Mouse (Mus musculus): ENCODE results near the gene Zic5. TPM values are rescaled to one million over a fixed set of nuclear protein-coding genes. Genes with fewer than 3 reads are reported as not detected.

Zic5 gene
- polyA plus RNA-seq, 1 experiment from 2014 or later: 1.9 TPM

DNA sequence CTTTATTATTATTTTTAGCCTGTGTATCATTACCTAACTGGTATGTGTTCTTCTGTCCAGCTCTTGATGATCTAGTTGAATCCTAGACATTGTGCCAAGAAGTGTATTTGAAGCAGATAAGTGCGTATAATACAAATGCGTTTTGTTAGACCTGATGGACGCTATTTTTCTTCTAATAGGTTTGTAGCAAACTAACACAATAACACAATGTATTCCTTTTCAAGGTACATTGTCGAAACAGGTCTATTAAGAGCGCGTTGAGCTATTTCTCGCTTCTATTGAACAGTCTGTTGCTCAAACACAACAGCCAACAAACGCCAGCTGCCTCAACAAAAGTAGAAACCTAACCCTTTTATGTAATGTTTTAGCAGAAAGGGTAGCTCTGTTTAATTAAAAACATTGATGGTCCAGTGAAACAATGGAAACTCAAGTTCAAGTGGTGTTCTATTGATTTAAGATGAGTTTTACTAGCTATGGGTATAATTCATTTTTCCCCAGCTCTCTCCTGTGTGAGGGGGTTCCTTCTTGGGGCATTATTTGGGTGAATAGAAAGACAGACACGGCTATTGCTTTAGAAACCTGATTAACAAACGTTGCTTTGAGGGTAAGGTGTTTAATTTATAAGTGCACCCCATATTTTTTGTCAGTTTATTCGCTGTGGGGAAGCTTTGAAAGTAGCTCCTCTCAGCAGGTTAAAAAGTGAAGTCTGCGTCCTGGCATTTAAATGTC is 24.4 kb upstream of the Zic5 start:
- 6% methylated on average over 12 of the region's 12 CpGs for WGBS
- H3K4me2 ChIP-seq (ENCODE audit: low read depth, low read length): peak overlapping the region; percentile 44; the same call in 1 of the 2 replicates
- H3K4me1 ChIP-seq (ENCODE audit: control insufficient read depth, insufficient read depth, low read length): no peaks in the 10 kb centered on the region
- no peaks in the 10 kb centered on the region for H3K36me3 ChIP-seq (ENCODE audit: control insufficient read depth, insufficient read depth, low read length)
- DNase-seq (ENCODE audit: low spot score) (no peak), ATAC-seq (ENCODE audit: low read depth) (no peak)
- peaks cover 75% of the 10 kb centered on the region for H3K27me3 ChIP-seq (replicated peaks; ENCODE audit: control insufficient read depth, insufficient read depth, low read length)
- no peak overlapping the region for H3K27ac ChIP-seq (replicated peaks; ENCODE audit: low read depth, low read length)
- peak overlapping the region; percentile 30; the same call in 1 of the 2 replicates for H3K4me3 ChIP-seq (ENCODE audit: low read depth, low read length)
- H3K9ac ChIP-seq (ENCODE audit: low read depth, low read length): no peak overlapping the region
- 0 out of 2 replicates have a peak, but pooled peaks cover 3% of the 10 kb centered on the region for H3K9me3 ChIP-seq (ENCODE audit: control insufficient read depth, low read length)

DNA sequence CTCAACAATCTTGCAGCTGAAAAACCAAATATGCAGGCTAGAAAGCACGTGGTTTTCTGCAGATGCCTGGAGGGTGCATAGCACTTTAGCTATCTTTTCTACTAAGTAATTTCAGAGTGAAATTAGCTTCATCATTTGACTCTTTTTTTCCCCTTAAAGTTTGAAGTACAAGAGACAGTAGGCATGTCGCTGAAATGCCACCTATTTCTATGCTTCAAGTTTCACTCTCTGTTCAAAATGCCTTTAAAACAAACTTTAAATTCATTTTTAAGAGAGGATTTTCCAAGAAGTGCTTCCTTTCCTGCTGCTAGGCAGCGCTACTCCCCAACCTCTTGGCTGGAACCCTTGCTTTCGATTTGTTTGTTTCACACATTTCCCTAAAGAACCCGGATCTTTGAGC is 23.6 kb upstream of the Zic5 start:
- Histone ChIP-seq H3K9me3 (ENCODE audit: control insufficient read depth, low read length) (0 out of 2 replicates have a peak, but pooled peaks cover 3% of the 10 kb centered on the region), H3K36me3 (ENCODE audit: control insufficient read depth, insufficient read depth, low read length) (no peaks in the 10 kb centered on the region), H3K9ac (ENCODE audit: low read depth, low read length) (no peak overlapping the region), H3K4me2 (ENCODE audit: low read depth, low read length) (peak overlapping the region; percentile 3; the same call in 1 of the 2 replicates), H3K27me3 (replicated peaks; ENCODE audit: control insufficient read depth, insufficient read depth, low read length) (peaks cover 83% of the 10 kb centered on the region), H3K27ac (replicated peaks; ENCODE audit: low read depth, low read length) (no peak overlapping the region), H3K4me1 (ENCODE audit: control insufficient read depth, insufficient read depth, low read length) (no peaks in the 10 kb centered on the region), H3K4me3 (ENCODE audit: low read depth, low read length) (no peak overlapping the region)
- under 1% methylated on average over 5 of the region's 5 CpGs for WGBS
- ATAC-seq (ENCODE audit: low read depth): no peak
- no peak for DNase-seq (ENCODE audit: low spot score)

DNA sequence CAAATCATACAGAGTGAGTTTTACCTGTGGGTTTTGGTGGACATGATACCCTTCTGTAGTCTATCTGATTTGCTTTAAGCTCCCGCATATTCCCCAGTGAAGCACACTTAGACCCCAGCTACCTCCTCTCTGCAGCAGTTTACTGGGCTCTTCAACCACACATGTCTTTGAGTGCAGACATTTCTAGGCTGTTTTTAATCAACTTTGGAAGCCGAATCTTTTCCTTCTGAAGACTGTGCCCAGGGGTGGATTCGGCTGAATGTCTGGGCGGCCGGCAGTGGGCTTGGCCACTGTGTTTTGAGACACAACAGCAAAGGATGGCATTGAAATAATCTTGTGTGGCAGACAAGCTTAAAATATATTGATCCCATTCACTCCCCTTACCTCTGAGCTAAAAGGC is 21.9 kb upstream of the Zic5 start:
- no peak overlapping the region for H3K9ac ChIP-seq (ENCODE audit: low read depth, low read length)
- H3K9me3 ChIP-seq (ENCODE audit: control insufficient read depth, low read length): no peaks in the 10 kb centered on the region
- no peak overlapping the region for H3K27ac ChIP-seq (replicated peaks; ENCODE audit: low read depth, low read length)
- no peak overlapping the region for H3K4me3 ChIP-seq (ENCODE audit: low read depth, low read length)
- ATAC-seq (ENCODE audit: low read depth): no peak
- H3K4me1 ChIP-seq (ENCODE audit: control insufficient read depth, insufficient read depth, low read length): no peaks in the 10 kb centered on the region
- no peaks in the 10 kb centered on the region for H3K36me3 ChIP-seq (ENCODE audit: control insufficient read depth, insufficient read depth, low read length)
- peaks cover 88% of the 10 kb centered on the region for H3K27me3 ChIP-seq (replicated peaks; ENCODE audit: control insufficient read depth, insufficient read depth, low read length)
- H3K4me2 ChIP-seq (ENCODE audit: low read depth, low read length): no peak overlapping the region
- no peak for DNase-seq (ENCODE audit: low spot score)
- WGBS: 9% methylated on average over 5 of the region's 5 CpGs

DNA sequence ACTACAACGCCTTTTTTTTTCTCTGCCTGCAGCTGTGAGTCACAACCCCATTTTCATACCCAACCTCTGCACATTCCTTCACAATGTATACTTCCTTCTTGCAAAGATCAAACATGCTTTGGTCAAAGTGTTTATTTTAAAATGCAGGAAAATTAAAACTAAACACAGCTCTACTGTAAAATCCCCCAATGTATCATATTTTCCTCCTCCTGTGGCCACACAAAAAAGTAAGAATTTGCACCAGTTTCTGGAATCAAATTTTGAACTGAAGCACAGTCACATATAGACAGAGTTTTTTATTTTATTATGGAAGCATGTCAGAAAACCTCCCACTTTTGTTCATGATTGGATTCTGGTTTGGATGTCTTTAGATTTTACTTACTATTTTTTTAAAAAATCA is 21.1 kb upstream of the Zic5 start:
- no peaks in the 10 kb centered on the region for H3K36me3 ChIP-seq (ENCODE audit: control insufficient read depth, insufficient read depth, low read length)
- no peak overlapping the region for H3K4me2 ChIP-seq (ENCODE audit: low read depth, low read length)
- no peak overlapping the region for H3K4me3 ChIP-seq (ENCODE audit: low read depth, low read length)
- H3K27ac ChIP-seq (replicated peaks; ENCODE audit: low read depth, low read length): no peak overlapping the region
- no peak for ATAC-seq (ENCODE audit: low read depth)
- DNase-seq (ENCODE audit: low spot score): no peak
- H3K9ac ChIP-seq (ENCODE audit: low read depth, low read length): no peak overlapping the region
- no peaks in the 10 kb centered on the region for H3K9me3 ChIP-seq (ENCODE audit: control insufficient read depth, low read length)
- peaks cover 93% of the 10 kb centered on the region for H3K27me3 ChIP-seq (replicated peaks; ENCODE audit: control insufficient read depth, insufficient read depth, low read length)
- WGBS: 14% methylated on average over 1 of the region's 1 CpGs
- H3K4me1 ChIP-seq (ENCODE audit: control insufficient read depth, insufficient read depth, low read length): no peaks in the 10 kb centered on the region

DNA sequence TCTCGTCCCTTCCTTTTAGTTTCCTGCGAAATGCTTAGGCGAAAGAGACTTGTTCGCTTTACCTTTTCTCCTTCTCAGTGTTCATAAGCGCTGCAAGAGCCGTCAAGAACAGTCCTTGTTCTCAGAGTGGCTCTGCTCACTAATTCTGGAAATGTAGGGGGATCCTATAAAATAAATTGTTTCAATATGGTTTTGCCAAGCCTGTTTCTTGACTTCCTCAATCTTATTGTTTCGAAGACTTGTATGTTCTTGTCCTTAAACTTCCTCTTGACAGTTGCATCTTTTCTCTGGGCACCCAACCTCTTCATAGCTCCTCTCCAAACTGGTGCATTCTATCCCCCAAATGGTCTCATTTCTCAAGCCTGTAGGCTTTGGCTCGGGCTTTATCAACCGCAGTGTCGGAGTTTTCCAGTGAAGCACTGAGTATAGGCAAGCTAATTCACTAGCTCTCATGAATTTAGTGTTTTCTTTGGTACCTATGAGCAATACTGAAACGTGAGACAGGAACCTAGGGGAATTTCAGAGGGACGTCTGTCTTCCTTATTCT is 20.2 kb upstream of the Zic5 start:
- H3K9ac ChIP-seq (ENCODE audit: low read depth, low read length): no peak overlapping the region
- 2% methylated on average over 12 of the region's 12 CpGs for WGBS

DNA sequence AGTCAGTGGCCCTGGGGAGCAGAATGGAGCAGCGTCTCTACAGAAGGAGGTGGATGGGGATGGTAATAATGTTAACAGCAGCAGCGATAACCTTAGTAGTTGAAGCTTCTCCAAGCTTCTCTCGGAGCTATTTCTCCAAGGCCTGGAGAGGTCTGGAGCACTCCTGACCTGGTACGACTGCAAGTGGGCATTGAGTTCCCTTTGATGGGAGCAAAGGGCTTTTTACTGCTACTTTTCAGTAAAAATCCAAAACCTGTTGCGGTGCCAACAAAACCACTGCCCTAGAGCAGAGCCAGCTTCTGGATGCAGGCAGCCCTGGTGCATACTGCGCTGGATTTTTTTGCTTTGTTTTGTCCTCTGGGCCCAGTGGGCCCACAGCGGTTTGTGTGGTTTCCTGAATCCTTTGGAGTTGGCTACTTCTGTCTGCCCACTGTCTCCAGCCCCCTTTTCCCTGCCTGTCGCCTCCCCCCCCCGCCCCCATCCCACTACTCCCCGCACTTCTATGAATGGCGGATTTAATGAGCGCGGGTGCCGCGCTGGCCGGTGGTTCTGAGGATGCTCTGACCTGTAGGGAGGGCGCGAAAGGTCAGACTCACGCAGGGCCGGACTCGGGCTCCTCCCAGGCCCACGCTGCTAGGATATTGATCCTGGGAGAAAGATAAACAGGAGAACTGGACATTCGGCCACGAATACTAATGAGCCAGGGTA is 19.5 kb upstream of the Zic5 start:
- H3K9me3 ChIP-seq (ENCODE audit: control insufficient read depth, low read length): no peaks in the 10 kb centered on the region
- no peaks in the 10 kb centered on the region for H3K4me1 ChIP-seq (ENCODE audit: control insufficient read depth, insufficient read depth, low read length)
- H3K27ac ChIP-seq (replicated peaks; ENCODE audit: low read depth, low read length): no peak overlapping the region
- WGBS: 3% methylated on average over 22 of the region's 24 CpGs
- DNase-seq (ENCODE audit: low spot score): no peak
- H3K4me3 ChIP-seq (ENCODE audit: low read depth, low read length): no peak overlapping the region
- H3K36me3 ChIP-seq (ENCODE audit: control insufficient read depth, insufficient read depth, low read length): no peaks in the 10 kb centered on the region
- H3K4me2 ChIP-seq (ENCODE audit: low read depth, low read length): no peak overlapping the region; the same call in 1 of the 2 replicates
- H3K27me3 ChIP-seq (replicated peaks; ENCODE audit: control insufficient read depth, insufficient read depth, low read length): peaks cover 92% of the 10 kb centered on the region
- ATAC-seq (ENCODE audit: low read depth): no peak
- no peak overlapping the region for H3K9ac ChIP-seq (ENCODE audit: low read depth, low read length)

More for the DNA sequence above, 20.2 kb upstream of the Zic5 start:
- H3K4me1 ChIP-seq (ENCODE audit: control insufficient read depth, insufficient read depth, low read length): no peaks in the 10 kb centered on the region
- ATAC-seq (ENCODE audit: low read depth): no peak
- no peak for DNase-seq (ENCODE audit: low spot score)
- no peak overlapping the region; the same call in 1 of the 2 replicates for H3K4me2 ChIP-seq (ENCODE audit: low read depth, low read length)
- no peaks in the 10 kb centered on the region for H3K9me3 ChIP-seq (ENCODE audit: control insufficient read depth, low read length)
- H3K36me3 ChIP-seq (ENCODE audit: control insufficient read depth, insufficient read depth, low read length): no peaks in the 10 kb centered on the region
- peaks cover 93% of the 10 kb centered on the region for H3K27me3 ChIP-seq (replicated peaks; ENCODE audit: control insufficient read depth, insufficient read depth, low read length)
- H3K27ac ChIP-seq (replicated peaks; ENCODE audit: low read depth, low read length): no peak overlapping the region
- H3K4me3 ChIP-seq (ENCODE audit: low read depth, low read length): no peak overlapping the region

DNA sequence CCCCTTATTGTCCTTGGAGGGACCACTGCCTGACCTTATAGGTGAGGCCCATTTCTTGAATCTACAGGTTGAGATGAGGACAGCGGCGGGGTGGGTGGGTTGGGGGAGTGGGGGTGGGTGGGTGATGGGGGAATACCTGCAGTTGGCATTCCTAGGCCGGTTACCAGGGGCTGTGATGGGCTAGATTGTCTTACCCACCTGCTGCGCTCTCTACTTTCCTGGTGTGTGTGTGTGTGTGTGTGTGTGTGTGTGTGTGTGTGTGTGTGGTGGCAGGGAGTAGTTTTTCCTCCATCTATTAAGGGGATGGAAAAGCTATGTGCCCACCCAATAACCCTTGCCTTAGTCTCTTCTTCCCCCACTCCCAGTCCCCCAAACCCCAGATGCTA is 19.0 kb upstream of the Zic5 start:
- Histone ChIP-seq H3K4me1 (ENCODE audit: control insufficient read depth, insufficient read depth, low read length) (no peaks in the 10 kb centered on the region), H3K27me3 (replicated peaks; ENCODE audit: control insufficient read depth, insufficient read depth, low read length) (peaks cover 90% of the 10 kb centered on the region), H3K4me3 (ENCODE audit: low read depth, low read length) (no peak overlapping the region), H3K9ac (ENCODE audit: low read depth, low read length) (no peak overlapping the region), H3K4me2 (ENCODE audit: low read depth, low read length) (no peak overlapping the region), H3K9me3 (ENCODE audit: control insufficient read depth, low read length) (no peaks in the 10 kb centered on the region), H3K27ac (replicated peaks; ENCODE audit: low read depth, low read length) (no peak overlapping the region), H3K36me3 (ENCODE audit: control insufficient read depth, insufficient read depth, low read length) (no peaks in the 10 kb centered on the region)
- DNase-seq (ENCODE audit: low spot score): no peak
- 7% methylated on average over 2 of the region's 4 CpGs for WGBS
- ATAC-seq (ENCODE audit: low read depth): no peak

DNA sequence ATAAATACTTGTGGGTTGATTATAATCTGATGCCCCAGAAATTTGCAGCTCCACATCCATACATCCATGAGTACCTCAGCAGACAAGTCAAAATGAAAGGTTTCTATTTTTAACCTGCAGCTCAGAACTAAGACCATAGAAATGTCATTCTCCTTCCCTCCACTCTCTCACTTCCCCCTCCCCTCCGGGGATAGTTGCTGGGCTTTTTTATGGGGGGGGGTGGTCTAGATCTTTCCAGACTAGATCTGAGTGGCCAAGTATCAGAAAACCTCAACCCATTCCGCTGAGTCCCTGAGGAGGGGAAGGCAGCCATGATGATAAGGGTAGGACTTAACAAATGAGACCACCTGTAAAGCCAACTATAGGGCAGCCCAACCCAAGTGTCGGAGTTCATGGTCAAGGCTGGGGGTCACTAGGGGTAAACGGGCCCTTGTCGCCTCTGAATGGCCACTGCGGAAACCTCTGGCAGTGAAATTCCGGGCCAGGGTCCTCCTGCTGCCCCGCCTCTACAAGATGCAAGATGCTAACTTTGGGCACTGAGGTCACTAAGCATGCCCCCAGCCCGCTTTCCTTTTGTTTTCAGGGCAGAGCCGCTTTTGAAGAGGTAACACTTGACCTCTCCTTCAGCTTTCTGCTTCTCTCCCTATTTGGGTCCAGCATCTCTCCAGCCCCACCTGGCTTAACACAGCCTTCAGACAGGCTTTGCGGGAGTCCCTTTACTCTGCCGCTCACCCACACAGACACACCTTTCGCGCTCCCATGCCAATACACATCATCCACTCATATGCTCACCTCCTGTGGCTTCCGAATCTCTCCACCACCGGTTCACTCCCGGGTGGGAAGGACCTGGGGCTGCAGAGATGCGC is 18.3 kb upstream of the Zic5 start:
- no peak for ATAC-seq (ENCODE audit: low read depth)
- no peak overlapping the region for H3K4me2 ChIP-seq (ENCODE audit: low read depth, low read length)

More for the DNA sequence above, 18.3 kb upstream of the Zic5 start:
- H3K27me3 ChIP-seq (replicated peaks; ENCODE audit: control insufficient read depth, insufficient read depth, low read length): peaks cover 92% of the 10 kb centered on the region
- no peaks in the 10 kb centered on the region for H3K4me1 ChIP-seq (ENCODE audit: control insufficient read depth, insufficient read depth, low read length)
- WGBS: 6% methylated on average over 18 of the region's 18 CpGs
- H3K9ac ChIP-seq (ENCODE audit: low read depth, low read length): no peak overlapping the region
- H3K9me3 ChIP-seq (ENCODE audit: control insufficient read depth, low read length): no peaks in the 10 kb centered on the region
- H3K27ac ChIP-seq (replicated peaks; ENCODE audit: low read depth, low read length): no peak overlapping the region
- no peaks in the 10 kb centered on the region for H3K36me3 ChIP-seq (ENCODE audit: control insufficient read depth, insufficient read depth, low read length)
- no peak overlapping the region for H3K4me3 ChIP-seq (ENCODE audit: low read depth, low read length)
- no peak for DNase-seq (ENCODE audit: low spot score)
